Mouse (Mus musculus): ENCODE results near the gene Btg4.

The Btg4 gene

DNA sequence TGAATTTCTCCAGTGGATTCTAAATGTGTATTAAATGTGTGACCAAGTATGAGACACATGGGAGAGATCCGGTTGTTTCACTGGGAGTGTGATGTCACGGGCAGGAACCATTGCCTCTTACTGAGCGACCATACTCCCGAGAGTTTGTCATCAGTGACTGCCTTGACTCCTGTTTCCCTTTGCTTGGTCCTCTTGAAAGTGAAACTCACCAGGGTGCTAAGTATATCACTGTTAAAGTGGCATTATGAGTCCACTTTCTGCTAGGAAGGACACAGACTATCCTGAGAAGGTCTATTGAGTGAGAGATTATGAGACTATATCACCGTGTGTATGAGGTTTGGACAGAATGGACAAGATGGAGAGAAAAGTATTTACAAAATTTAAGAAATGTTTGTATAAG, 20.9 kb downstream of the Btg4 start:
- intact Hi-C loops (cut with DNase I): no loop called here

DNA sequence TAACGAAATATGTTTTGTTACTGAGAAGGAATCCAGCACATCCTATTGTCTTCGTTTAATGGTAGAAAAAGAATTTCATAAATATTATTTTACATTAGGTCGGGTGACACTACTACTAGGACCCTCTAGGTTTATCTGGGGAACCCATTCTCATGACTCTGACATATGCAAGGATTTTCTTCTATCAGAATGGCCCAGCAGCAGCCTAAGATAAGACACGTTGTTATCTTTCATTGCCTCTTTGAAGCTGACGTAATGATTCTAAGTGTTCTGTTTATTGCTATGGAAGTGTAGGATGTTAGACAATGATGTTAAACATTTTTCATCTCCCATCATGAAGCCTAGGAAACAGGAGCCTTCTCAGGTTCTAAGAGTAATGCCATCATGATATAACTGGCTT, 33.0 kb downstream of the Btg4 start:
- intact Hi-C loops (cut with DNase I): no loop called here

DNA sequence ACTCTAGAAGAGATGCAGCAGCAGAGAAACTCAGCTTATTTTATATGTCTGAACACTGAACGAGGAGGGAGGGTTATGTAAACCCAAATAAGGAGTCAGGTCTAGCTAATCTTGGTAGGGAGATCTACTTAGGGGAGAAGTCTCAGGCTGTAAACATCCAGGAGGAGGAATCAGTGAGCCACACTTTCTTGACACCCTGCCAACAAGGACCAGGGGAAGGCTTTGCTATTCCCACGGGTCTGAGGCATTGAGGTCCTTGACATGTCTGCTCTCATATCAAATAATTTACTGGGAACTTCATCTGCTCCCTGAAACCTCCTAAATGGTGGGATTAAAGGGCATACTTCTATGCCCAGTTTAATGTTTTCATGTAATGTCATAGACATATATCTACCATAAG, 35.6 kb downstream of the Btg4 start:
- intact Hi-C loops (cut with DNase I): no loop called here

DNA sequence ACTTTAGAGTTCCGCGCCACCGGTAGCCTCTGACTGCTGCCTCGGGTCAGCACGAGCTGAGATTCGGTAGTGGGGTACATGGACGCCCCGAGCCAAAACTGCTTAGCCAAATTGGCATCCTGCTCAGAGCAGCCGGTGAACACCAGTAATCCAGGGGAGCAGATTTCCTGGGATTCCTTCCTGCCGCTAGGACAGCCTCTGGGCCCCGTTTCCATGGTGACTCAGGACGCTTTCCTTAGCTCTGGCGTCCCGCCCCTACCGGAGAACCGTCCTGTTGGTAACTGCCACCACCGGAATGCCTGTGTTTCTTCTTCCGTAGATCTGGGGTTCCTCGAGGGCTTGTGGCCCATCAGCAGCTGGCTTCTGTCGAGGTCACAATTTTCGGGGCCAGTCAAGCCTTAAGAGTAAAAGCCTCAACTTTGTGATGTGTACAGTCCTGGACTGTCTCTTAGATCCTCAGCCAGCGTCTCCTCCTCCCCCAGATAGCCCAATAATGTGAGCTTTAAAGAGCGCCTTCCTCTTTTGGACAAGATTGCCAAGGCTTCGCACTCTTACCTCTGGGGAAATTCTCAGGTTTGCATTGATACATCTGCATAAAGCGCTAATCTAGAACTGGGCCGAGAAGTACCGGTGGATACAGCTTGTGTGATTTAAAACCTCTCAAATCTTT, 41.2 kb downstream of the Btg4 start, which contains the start of gene 4833427G06Rik:
Gene 4833427G06Rik, minus strand, starts transcription at position 323 of the 670 bp plus-strand sequence.
- intact Hi-C loops (cut with DNase I): no loop called here

DNA sequence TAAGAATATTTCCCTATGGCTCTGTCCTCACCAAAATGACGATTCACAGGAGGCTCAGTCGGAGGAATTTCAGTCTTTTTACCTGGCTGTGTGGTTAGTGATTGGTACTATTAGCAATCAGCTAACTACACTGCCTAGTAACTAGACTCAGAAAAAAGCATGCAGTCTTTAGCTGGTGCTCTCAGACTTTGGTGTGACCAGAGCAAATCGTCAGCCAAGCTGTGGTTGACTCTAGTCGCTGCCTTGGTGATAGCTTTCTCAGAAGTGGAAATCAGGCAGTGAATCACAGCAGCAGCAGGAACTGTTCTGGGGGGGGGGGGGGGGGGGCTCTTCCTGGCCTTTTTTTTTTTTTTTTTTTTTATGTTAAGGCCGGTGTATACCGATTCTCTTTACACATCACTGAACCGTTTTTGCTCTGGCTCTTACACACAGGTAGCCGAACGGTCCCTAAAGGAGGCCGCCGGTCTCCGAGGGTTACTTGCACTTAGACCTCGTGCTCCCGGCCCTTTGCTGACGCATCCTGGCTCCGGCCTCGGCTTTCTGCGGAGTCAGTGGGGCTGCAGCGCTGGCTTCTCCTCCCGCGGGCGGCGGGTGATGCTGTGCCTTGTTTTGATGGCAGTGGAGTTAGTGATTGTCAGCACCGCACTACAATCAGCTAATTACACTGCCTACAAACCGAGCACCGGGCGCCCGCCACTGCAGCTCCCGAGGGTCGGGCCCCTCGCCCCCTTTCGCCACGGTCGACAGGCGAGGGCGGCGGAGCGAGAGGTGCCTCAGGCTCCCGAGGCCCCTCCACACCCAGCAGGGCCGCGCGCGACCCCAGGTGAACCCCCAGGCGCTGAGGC, 42.5 kb downstream of the Btg4 start:
- intact Hi-C loops (cut with DNase I): no loop called here

DNA sequence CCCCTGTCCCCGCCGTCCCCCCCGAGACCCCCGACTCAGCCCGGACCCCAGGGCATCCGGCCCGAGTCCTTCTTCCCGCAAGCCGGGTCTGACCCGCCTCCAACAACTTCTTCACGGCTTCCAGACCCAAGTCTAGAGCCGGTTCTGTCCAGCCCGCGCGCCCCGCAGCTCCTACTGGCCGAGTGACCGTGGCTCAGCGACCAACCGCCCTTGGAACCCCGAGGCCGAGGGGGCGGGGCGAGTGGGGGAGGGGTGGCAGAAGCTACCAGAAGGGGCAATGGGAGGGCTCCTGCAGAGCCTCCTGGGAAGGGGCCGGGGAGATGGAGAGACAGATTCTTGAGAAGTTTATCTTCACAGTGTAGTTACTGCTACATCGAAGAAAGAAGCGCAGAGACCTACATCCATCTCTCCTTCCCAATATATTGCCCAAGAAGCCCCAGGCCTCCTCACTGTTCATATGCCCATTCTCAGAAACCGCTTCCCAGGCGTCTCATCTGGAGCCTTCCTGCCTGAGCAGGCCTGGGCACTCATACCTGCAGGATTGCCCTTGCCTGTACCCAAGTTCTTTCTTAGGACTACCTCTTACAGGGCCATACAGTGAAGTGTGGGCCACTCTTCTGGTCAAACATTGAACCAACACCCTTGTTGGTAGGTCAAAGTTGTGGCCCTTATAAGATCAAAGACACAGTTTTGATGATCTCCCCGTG, 43.3 kb downstream of the Btg4 start:
- intact Hi-C loops (cut with DNase I): no loop called here

DNA sequence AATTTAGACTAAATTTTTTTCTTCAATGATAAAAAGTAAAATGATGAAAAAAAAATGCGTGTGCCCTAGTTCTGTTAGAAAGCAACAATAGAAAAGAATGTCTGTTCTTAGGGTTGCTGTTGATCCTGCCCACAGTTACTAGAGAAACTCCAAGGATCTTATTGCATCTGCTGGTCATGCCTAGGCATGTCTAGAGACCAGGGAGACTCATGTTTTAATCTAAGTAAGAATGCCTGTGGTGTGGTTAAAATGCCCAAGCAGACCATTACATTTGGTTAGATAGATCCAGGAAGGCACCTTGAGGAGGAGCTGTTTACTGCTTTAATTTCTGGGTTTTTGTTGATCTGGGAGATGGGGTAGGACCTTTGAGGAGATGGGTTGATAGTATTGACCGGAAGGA, 45.0 kb downstream of the Btg4 start:
- intact Hi-C loops (cut with DNase I): no loop called here

DNA sequence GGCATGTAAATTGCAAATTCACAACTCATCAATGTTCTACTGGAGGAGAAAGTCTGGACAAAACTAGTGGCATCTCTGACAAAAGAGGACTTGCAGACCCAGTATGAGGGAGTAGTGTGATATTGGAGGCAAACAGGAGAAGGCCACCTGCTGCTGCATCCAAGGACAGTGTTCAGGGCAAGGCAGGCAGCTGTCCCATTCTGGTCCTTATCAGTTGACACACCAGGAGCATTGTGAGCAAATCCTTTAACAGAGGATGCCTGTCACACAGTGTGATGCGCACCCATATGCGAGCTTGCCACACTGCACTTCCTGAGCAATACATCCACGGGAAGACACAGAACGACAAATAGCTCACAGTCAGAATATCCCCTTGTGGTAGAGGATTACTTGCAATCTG, 54.1 kb downstream of the Btg4 start:
- intact Hi-C loops (cut with DNase I): no loop called here

DNA sequence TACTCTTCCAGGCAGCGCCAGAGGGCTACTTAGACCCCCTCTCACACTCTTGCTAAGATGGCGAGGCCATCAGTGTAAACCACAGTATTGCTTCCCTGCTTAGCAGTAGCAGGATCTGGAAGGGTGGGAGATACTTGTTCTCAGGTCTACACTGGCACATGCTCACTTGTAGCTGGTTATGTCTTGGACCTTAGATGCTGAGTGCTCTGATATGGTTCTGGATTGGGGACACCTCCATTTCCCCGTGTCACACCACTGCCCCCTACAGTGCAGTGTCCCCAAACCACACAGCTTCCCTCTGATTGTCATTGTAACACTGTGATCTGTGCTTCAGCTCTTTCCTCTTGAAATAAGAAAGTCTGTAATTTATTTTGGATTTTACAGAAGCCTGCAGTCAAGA, 76.3 kb downstream of the Btg4 start:
- intact Hi-C loops (cut with DNase I): loop anchor here (5.0 kb wide), 1 partner anchor 85 kb away; no protein-coding TSS in a partner anchor

DNA sequence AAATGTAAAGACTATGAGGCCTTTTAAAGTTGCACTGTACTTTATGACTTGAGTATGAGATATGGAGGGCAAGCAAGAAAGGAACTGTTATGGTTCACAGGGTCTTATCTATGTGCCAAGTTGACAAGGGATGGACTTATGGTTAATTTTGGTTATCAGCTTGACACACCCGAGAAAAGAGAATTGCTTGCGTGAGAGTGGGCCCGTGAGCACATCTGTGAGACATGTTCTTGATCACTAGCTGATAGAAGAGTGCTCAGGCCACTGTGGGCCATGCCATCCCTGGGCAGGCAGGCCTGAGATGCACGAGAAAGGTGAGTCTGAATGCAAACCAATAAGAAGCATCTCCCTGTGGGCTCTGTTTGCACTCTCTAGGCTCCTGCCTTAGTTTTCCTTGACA, 76.7 kb downstream of the Btg4 start:
- intact Hi-C loops (cut with DNase I): loop anchor here (5.0 kb wide), 1 partner anchor 85 kb away; no protein-coding TSS in a partner anchor

DNA sequence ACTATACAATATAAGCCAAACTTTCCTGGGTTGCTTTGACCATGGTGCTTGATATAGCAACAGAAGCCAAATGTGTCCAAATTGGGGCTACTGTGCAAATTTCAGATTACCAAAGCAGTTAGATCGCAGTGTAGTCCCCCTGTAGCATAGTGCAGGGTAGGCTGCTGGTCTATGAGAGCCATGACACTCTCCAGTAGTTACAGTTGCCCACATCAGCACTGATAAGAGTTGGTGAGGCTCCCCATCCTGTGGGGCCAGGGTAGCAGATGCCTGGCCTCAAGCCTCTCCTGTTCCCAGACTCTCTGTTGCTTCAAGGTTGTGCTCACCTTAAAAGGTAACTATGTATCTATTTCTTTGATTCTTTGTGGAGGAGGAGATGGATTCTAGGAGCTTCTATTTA, 77.1 kb downstream of the Btg4 start:
- intact Hi-C loops (cut with DNase I): loop anchor here (5.0 kb wide), 1 partner anchor 86 kb away; no protein-coding TSS in a partner anchor

DNA sequence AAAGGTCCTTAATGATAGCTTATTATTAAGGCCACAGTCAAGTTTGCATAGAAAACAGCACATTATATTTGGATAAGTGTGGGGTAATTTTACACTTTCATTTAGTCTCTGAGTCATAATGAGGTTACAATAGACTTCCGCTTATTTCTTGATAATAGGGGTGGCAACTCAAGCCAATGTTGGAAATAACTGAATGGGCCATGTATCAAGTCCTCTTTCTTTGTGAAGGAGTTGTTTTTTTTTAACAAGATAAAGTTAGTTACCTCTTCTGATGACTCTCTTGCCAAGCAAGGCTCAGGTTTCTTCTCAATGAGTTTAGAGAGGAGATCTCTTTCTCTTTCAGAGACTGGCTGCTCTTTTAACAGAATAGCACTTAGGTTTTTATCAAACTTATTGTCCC, 77.6 kb downstream of the Btg4 start:
- intact Hi-C loops (cut with DNase I): loop anchor here (5.0 kb wide), 1 partner anchor 86 kb away; no protein-coding TSS in a partner anchor

DNA sequence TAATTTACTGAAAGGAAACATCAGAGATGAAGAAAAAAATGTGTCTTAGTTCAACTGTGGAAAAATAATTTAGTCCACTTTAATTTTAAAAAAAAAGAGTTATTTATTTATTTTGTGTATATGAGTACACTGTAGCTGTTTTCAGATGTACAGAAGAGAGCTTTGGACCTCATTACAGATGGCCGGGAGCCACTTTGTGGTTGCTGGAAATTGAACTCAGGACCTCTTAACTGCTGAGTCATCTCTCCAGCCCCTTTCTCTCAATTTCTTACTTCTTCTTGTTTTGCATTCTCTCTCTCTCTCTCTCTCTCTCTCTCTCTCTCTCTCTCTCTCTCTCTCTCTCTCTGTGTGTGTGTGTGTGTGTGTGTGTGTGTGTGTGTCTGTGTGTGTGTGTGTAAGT, 78.7 kb downstream of the Btg4 start:
- intact Hi-C loops (cut with DNase I): loop anchor here (5.0 kb wide), 1 partner anchor 87 kb away; no protein-coding TSS in a partner anchor

DNA sequence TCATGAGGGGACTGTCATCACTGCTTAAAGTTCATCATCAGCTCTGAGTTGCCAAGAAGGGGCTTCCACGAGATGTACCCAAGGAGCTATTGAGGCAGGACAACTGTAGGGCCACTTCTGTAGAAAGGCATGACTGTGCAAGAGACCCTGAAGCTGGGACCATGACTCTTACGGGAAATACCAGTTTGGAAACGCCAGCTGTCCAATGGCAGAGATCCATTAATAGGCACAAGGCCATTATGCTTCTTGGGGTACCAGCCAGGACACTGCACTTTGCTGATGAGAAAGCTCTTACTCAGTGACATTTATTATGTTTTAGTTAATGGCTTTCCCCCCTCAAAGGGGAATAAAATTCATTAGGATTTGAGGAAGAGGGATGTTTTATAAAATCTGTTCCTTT, 80.0 kb downstream of the Btg4 start:
- intact Hi-C loops (cut with DNase I): no loop called here

DNA sequence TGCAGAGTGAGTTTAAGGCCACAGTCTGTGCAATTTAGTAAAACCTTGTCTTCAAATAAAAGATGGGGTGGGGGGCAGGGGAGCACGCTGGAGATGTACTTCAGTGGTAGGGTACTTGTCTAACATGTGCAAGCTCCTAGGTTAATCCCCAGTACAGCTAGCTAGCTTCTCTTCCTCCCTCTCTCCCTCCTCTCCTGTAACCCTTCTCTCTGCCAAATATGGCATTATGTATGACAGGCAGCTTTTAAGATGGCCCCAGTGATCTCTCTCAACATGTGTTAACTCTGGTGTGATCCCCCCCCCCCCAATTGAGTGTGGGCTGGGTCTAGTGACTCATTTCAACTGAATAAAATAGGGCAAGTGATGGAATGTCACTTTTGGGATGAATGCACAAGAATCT, 82.7 kb downstream of the Btg4 start:
- intact Hi-C loops (cut with DNase I): no loop called here

DNA sequence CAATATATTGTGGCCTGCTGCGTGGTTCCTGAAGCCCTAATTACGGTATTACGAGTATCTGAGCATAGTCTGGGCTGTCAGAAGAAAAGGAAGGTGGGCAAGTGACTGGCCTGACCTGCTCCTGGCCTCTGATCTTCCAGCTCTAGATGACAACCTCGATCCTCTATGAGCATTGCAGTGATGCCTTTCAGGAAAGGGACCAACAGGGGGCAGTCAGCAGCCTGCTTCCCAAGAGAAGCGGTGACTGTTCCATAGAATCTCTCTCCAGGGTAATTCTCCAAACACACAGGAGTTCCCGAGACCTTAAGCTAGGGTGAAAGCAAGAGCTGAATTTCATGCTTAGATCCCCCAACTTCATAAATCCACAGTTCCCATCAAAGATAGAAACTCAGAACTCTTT, 83.5 kb downstream of the Btg4 start:
- intact Hi-C loops (cut with DNase I): no loop called here

DNA sequence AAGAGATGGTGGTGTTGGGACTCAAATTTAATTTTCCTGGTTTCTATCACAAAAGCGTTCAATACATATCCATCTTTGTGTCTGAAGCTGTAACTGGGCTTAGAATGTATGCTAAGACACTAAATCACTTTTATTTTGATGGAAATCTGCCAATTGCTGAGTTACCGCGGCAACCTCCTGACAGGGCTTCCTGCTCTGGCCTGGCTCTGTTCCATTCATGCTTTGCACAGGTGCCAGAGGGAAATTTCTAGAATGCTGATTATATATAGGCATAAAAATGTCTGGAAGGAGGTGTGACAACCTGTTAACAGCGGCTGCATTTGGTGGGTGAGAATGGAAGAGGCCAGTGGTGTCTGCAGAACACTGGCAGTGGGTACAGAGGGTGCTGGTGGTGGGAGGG, 85.8 kb downstream of the Btg4 start:
- intact Hi-C loops (cut with DNase I): no loop called here

DNA sequence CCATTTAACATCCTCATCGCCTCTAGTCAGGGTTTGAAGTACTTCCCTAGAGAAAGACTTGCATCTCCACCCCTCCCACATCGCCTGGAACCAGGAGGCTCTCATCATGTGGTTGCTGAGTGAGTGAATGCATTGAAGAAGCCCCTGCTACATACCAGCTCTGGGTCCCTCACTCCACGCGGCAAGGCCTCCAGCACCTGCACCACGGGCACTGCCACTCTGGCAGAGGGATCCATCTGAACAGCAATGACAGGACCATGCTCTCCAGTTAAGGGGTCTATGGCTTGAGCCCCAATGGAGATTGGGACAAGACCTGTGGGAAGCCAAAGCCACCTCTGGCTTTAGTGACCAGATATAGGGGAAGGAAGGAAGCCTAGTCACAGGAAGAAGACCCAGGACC, 86.6 kb downstream of the Btg4 start:
- intact Hi-C loops (cut with DNase I): no loop called here

DNA sequence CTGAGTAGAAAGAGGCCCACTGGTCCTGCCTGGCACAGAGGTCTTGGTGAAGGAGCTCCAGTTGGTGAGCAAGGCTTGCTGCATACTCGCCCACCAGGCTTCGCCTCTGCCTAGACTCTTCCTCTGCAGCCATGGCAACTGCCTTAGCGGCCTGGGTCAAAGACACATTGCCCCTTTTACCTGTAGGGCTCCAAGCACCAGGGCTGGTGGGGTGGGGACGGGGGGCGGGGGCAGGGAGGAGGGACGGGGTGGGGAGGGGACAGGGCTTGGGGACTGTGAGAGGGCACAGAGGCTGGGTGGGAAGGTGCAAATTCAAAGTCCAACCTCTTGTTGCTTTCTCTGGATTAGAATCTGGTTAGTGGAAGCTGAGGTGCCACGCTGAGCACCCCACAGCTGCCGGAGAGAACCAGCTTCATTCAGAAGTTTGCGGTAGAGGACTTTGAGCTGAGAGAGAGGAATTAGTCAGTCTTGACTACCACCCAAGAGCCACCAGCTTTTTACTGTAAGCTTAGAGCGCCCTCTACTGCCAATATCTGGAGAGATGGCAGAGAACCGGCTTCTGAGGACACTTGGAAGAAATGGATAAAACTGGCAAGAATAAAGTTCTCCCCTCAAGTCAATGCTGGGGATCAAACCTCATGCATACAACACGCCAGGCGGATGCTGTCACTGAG, 91.5 kb downstream of the Btg4 start:
- intact Hi-C loops (cut with DNase I): loop anchor here (5.0 kb wide), 1 partner anchor 300 kb away; no protein-coding TSS in a partner anchor

DNA sequence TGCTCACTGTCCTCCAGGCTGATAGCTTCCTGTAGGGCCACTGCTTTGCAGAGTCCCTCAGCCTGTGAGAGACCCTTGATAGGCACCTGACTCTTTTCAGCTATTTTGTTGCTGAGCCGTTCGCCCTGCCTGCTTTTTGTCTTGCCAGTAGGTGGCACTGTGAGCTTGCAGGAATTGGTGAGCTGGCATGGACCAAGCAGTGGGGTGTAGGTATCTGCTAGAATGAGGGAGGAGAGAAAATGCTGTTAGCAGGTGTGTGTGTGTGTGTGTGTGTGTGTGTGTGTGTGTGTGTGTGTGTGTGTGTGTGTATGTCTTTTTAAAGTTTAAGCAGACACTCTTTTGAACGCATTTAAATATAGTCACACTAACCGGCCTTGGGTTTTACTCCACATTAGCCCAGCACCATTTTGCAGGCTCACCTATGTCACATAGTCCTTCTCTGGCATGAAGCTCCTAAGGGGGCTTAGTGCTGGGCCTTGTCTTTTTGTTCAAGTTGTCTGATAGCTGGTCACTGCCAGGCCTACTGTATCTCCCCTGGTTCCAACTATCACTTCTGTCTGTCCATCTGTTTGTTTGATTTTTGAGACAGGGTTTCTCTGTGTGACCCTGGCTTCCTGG, 101.2 kb downstream of the Btg4 start:
- intact Hi-C loops (cut with DNase I): loop anchor here (1.0 to 5.0 kb wide), 2 partner anchors 130 to 745 kb away; no protein-coding TSS in a partner anchor

DNA sequence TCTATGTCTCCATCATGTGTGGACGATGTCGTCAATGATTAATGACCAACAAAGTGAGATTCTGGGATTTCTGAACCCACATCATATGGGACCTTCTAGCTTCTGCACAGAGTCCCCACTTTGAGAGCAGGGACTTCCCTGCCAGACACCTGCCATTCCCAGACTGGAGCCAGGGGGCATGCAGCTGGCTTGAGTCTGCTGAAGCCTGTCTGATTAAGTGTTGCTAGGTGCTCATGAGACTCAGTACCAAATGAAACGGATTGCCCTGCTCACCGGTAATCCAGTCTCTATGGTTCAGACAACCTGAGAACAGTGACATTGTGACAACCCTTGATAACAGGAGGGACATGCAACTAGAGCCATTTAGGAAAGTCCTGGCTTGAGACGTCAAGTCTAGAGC, 103.3 kb downstream of the Btg4 start:
- intact Hi-C loops (cut with DNase I): loop anchor here (5.0 kb wide), 1 partner anchor 743 kb away; no protein-coding TSS in a partner anchor
